Mouse (Mus musculus) C2C12 (cell line): ENCODE results near the gene Map3k7.

Source experiments
- CEBPB ChIP-seq: IDR thresholded peaks from one replicate; pipeline ENCODE4 v1.6.1; 2011; ENCODE audit warnings: low read depth, mild to moderate bottlenecking, control low read depth, moderate library complexity
- CTCF ChIP-seq: IDR thresholded peaks from one replicate; pipeline ENCODE4 v1.5.1; 2011; ENCODE audit not compliant: control insufficient read depth, insufficient read depth, insufficient read length
- FOSL1 ChIP-seq: IDR thresholded peaks from one replicate; pipeline ENCODE4 v1.8.0; 2011; ENCODE audit warnings: mild to moderate bottlenecking, low read length; ENCODE audit not compliant: poor library complexity, insufficient read depth, severe bottlenecking

- TF ChIP-seq CTCF (no peak), FOSL1 (no peak), CEBPB (no peak)
Measured at GRCm38 (mm10) chr4:31935831-31936306, 28.0 kb upstream of the Map3k7 start.
